Mouse (Mus musculus) forebrain, embryonic 14.5 days (tissue): ENCODE measurements at regions not wholly inside any gene's neighbourhood (a gene's known extent, or its start where the extent isn't known, plus 50 kb on each side); places are given as distances from the start of the nearest gene placed in this dataset.
"Not testable (repeated sequence)": the region's sequence is repeated elsewhere in the genome, so short reads cannot be mapped to it uniquely, and the experiment has no call there.

Experiments
- ATAC-seq: fragments of 200-750 bp; cut with Nextera tagmentation; 2 replicates; pipeline ENCODE4 v1.8.0; 2017; ENCODE audit warnings: mild to moderate bottlenecking, moderate library complexity
- DNase-seq: peaks from one replicate; pipeline ENCODE4 v3.0.0-alpha.2; 2015; ENCODE audit warnings: low spot score
- H3K27ac ChIP-seq: fragments of 300-500 bp; sonication (generic); 2 replicates; pipeline ENCODE4 v1.5.1; 2014; ENCODE audit warnings: low read depth, mild to moderate bottlenecking, control low read depth, low read length, moderate library complexity
- H3K27me3 ChIP-seq: fragments of 300-500 bp; sonication (generic); replicated peaks from 2 replicates; pipeline ENCODE4 v1.6.1; 2014; ENCODE audit warnings: low read length, control low read depth, mixed read lengths; ENCODE audit not compliant: control insufficient read depth, insufficient read depth
- H3K36me3 ChIP-seq: fragments of 300-500 bp; sonication (generic); 2 replicates; pipeline ENCODE4 v1.6.1; 2014; ENCODE audit warnings: low read length, control low read depth; ENCODE audit not compliant: control insufficient read depth, insufficient read depth
- H3K4me1 ChIP-seq: fragments of 300-500 bp; sonication (generic); 2 replicates; pipeline ENCODE4 v1.6.1; 2014; ENCODE audit warnings: antibody characterized with exemption, low read length, control low read depth; ENCODE audit not compliant: control insufficient read depth, insufficient read depth
- H3K4me2 ChIP-seq: fragments of 300-500 bp; sonication (generic); 2 replicates; pipeline ENCODE4 v1.6.1; 2014; ENCODE audit warnings: mild to moderate bottlenecking, control low read depth, low read length
- H3K4me3 ChIP-seq: fragments of 300-500 bp; sonication (generic); 2 replicates; pipeline ENCODE4 v1.5.1; 2014; ENCODE audit warnings: low read depth, low read length, control low read depth
- H3K9ac ChIP-seq: fragments of 300-500 bp; sonication (generic); 2 replicates; pipeline ENCODE4 v1.6.1; 2014; ENCODE audit warnings: mild to moderate bottlenecking, low read length, control low read depth, moderate library complexity
- H3K9me3 ChIP-seq: fragments of 300-500 bp; sonication (generic); replicated peaks from 2 replicates; pipeline ENCODE4 v1.6.1; 2016; ENCODE audit warnings: low read length, control low read depth, mixed read lengths; ENCODE audit not compliant: control insufficient read depth
- WGBS: fragments of 180-500 bp; shearing (Covaris S2); extraction: QIAGEN DNeasy Blood & Tissue Kit; methylation state at CpG from one replicate; pipeline ENCODE4 v1.1.7; 2014; 5-methylcytosine and 5-hydroxymethylcytosine counted together

GRCm38 (mm10) chr17:91286875-91287274 is 194.0 kb upstream of the Nrxn1 start:
- DNase-seq: no peak
- no peak for ATAC-seq
- Histone ChIP-seq H3K36me3 (no peaks in the 10 kb centered on the region), H3K27me3 (no peaks in the 10 kb centered on the region), H3K4me1 (no peaks in the 10 kb centered on the region), H3K4me3 (no peak overlapping the region), H3K9me3 (no peaks in the 10 kb centered on the region), H3K9ac (no peak overlapping the region), H3K4me2 (no peak overlapping the region), H3K27ac (no peak overlapping the region)

- Histone ChIP-seq H3K9me3 (no peaks in the 10 kb centered on the region), H3K4me1 (no peaks in the 10 kb centered on the region), H3K27me3 (no peaks in the 10 kb centered on the region), H3K4me2 (no peak overlapping the region), H3K36me3 (no peaks in the 10 kb centered on the region), H3K27ac (no peak overlapping the region), H3K9ac (no peak overlapping the region), H3K4me3 (no peak overlapping the region)
- no peak for DNase-seq
- 91% methylated on average over 1 of the region's 1 CpGs for WGBS
- ATAC-seq: no peak
Measured at GRCm38 (mm10) chr17:91274378-91274777, 181.5 kb upstream of the Nrxn1 start.

GRCm38 (mm10) chr17:91238719-91239118 is 145.8 kb upstream of the Nrxn1 start:
- 81% methylated on average over 2 of the region's 2 CpGs for WGBS
- Histone ChIP-seq H3K36me3 (no peaks in the 10 kb centered on the region), H3K4me3 (no peak overlapping the region), H3K27me3 (no peaks in the 10 kb centered on the region), H3K27ac (no peak overlapping the region), H3K4me1 (no peaks in the 10 kb centered on the region), H3K9me3 (no peaks in the 10 kb centered on the region), H3K4me2 (no peak overlapping the region), H3K9ac (no peak overlapping the region)
- ATAC-seq: no peak
- DNase-seq: no peak

GRCm38 (mm10) chr17:91236653-91237052 is 143.8 kb upstream of the Nrxn1 start:
- H3K9me3 ChIP-seq, H3K9ac ChIP-seq, H3K4me2 ChIP-seq, ATAC-seq, H3K27ac ChIP-seq, H3K4me3 ChIP-seq, H3K4me1 ChIP-seq, DNase-seq, H3K36me3 ChIP-seq, H3K27me3 ChIP-seq: not testable (repeated sequence)
- WGBS: 98% methylated on average over 14 of the region's 14 CpGs

- H3K4me2 ChIP-seq: no peak overlapping the region
- no peak overlapping the region for H3K27ac ChIP-seq
- 84% methylated on average over 5 of the region's 5 CpGs for WGBS
Measured at GRCm38 (mm10) chr17:91226378-91226777, 133.5 kb upstream of the Nrxn1 start.

GRCm38 (mm10) chr17:91225916-91226315 is 133.0 kb upstream of the Nrxn1 start:
- H3K4me1 ChIP-seq: no peaks in the 10 kb centered on the region
- DNase-seq: peak; percentile 24
- WGBS: 72% methylated on average over 4 of the region's 4 CpGs

More at GRCm38 (mm10) chr17:91226378-91226777, 133.5 kb upstream of the Nrxn1 start:
- Histone ChIP-seq H3K4me1 (no peaks in the 10 kb centered on the region), H3K9ac (no peak overlapping the region), H3K4me3 (no peak overlapping the region), H3K9me3 (no peaks in the 10 kb centered on the region), H3K27me3 (no peaks in the 10 kb centered on the region), H3K36me3 (no peaks in the 10 kb centered on the region)
- no peak for DNase-seq
- no peak for ATAC-seq

GRCm38 (mm10) chr17:91216429-91216828 is 123.6 kb upstream of the Nrxn1 start:
- DNase-seq (no peak), ATAC-seq (no peak)
- Histone ChIP-seq H3K27ac (no peak overlapping the region), H3K4me2 (no peak overlapping the region), H3K4me1 (no peaks in the 10 kb centered on the region), H3K9me3 (no peaks in the 10 kb centered on the region), H3K27me3 (no peaks in the 10 kb centered on the region), H3K36me3 (no peaks in the 10 kb centered on the region), H3K4me3 (no peak overlapping the region), H3K9ac (no peak overlapping the region)

More at GRCm38 (mm10) chr17:91225916-91226315, 133.0 kb upstream of the Nrxn1 start:
- Histone ChIP-seq H3K27ac (no peak overlapping the region), H3K36me3 (no peaks in the 10 kb centered on the region), H3K4me3 (no peak overlapping the region), H3K9me3 (no peaks in the 10 kb centered on the region), H3K9ac (no peak overlapping the region), H3K4me2 (no peak overlapping the region), H3K27me3 (no peaks in the 10 kb centered on the region)
- ATAC-seq: no peak

GRCm38 (mm10) chr17:91182574-91182973 is 89.7 kb upstream of the Nrxn1 start:
- Histone ChIP-seq H3K4me3 (no peak overlapping the region), H3K4me1 (0 out of 2 replicates have a peak, but pooled peaks cover 2% of the 10 kb centered on the region), H3K9me3 (no peaks in the 10 kb centered on the region), H3K27me3 (no peaks in the 10 kb centered on the region), H3K36me3 (no peaks in the 10 kb centered on the region), H3K27ac (no peak overlapping the region), H3K9ac (no peak overlapping the region), H3K4me2 (no peak overlapping the region)
- whole genome bisulfite sequencing: 94% methylated on average over 4 of the region's 4 CpGs
- no peak for ATAC-seq
- no peak for DNase-seq

- no peak overlapping the region for H3K27ac ChIP-seq
- H3K27me3 ChIP-seq: no peaks in the 10 kb centered on the region
- DNase-seq (no peak), ATAC-seq (no peak)
- no peaks in the 10 kb centered on the region for H3K9me3 ChIP-seq
- H3K4me2 ChIP-seq: no peak overlapping the region
- no peak overlapping the region for H3K4me3 ChIP-seq
- no peaks in the 10 kb centered on the region for H3K4me1 ChIP-seq
- H3K9ac ChIP-seq: no peak overlapping the region
- H3K36me3 ChIP-seq: no peaks in the 10 kb centered on the region
- 61% methylated on average over 2 of the region's 2 CpGs for WGBS
Measured at GRCm38 (mm10) chr17:91161834-91162233, 69.0 kb upstream of the Nrxn1 start.
